Mouse (Mus musculus) neural tube, embryonic 12.5 days (tissue): ENCODE data around the gene 4930480E11Rik. TPM values are rescaled to one million over a fixed set of nuclear protein-coding genes. Genes with fewer than 3 reads are reported as not detected.
"Not testable (repeated sequence)": the region's sequence is repeated elsewhere in the genome, so short reads cannot be mapped to it uniquely, and the experiment has no call there.

Experiments used
- ATAC-seq: fragments of 200-750 bp; cut with Nextera tagmentation; 2 replicates; pipeline ENCODE4 v1.8.0; 2017; ENCODE audit warnings: low read depth, mild to moderate bottlenecking, moderate TSS enrichment, moderate library complexity; ENCODE audit not compliant: low FRiP score
- H3K27ac ChIP-seq: fragments of 300-500 bp; sonication (generic); 2 replicates; pipeline ENCODE4 v1.5.1; 2016
- H3K27me3 ChIP-seq: fragments of 300-500 bp; sonication (generic); replicated peaks from 2 replicates; pipeline ENCODE4 v1.6.1; 2016; ENCODE audit warnings: mild to moderate bottlenecking
- H3K36me3 ChIP-seq: fragments of 300-500 bp; sonication (generic); 2 replicates; pipeline ENCODE4 v1.6.1; 2016; ENCODE audit warnings: mild to moderate bottlenecking
- H3K4me1 ChIP-seq: fragments of 300-500 bp; sonication (generic); 2 replicates; pipeline ENCODE4 v1.6.1; 2016
- H3K4me2 ChIP-seq: fragments of 300-500 bp; sonication (generic); replicated peaks from 2 replicates; pipeline ENCODE4 v1.6.1; 2016; ENCODE audit warnings: mild to moderate bottlenecking
- H3K4me3 ChIP-seq: fragments of 300-500 bp; sonication (generic); 2 replicates; pipeline ENCODE4 v1.5.1; 2016
- H3K9ac ChIP-seq: fragments of 300-500 bp; sonication (generic); 2 replicates; pipeline ENCODE4 v1.6.1; 2016; ENCODE audit warnings: mild to moderate bottlenecking
- H3K9me3 ChIP-seq: fragments of 300-500 bp; sonication (generic); 2 replicates; pipeline ENCODE4 v1.6.1; 2016; ENCODE audit warnings: mild to moderate bottlenecking
- WGBS: fragments of 180-500 bp; shearing (Covaris S2); methylation state at CpG from one replicate; pipeline ENCODE4 v1.1.7; 2016; 5-methylcytosine and 5-hydroxymethylcytosine counted together
- polyA plus RNA-seq: library from polyadenylated mRNA; unstranded; fragments of >200 nt; fragmentation: Nextera tagmentation; extraction: Ambion mirVana; gene quantifications from 2 replicates; pipeline ENCODE4 v1.2.1, GENCODE M21; 2016

The 4930480E11Rik gene
- not detected in 2 replicates for polyA plus RNA-seq

DNA sequence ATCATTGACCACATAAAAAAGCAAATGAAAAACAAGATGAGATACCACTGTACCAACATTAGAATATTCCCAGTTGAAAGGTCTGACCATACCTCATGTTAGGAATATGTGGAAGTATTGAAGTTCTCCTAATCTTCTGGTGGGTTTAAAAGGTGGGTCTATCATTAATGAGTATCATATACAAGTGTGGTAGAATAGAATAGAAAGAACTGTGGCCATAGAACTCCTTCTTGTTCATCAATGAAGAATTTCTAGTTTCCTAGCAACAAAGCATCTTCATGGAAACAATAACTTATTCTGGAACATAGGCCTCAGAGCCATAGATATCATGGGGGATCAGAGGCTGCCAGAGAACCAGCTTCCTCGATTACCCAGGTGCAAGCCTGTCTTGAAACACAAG, at the start of gene 4930480E11Rik:
TSS of gene 4930480E11Rik (plus strand) at position 301 of the 400 bp plus-strand sequence.
- Histone ChIP-seq H3K27ac (no peak within 1 kb of the TSS), H3K4me1 (no peaks in the 10 kb centered on the region), H3K27me3 (no peaks in the 10 kb centered on the region)

DNA sequence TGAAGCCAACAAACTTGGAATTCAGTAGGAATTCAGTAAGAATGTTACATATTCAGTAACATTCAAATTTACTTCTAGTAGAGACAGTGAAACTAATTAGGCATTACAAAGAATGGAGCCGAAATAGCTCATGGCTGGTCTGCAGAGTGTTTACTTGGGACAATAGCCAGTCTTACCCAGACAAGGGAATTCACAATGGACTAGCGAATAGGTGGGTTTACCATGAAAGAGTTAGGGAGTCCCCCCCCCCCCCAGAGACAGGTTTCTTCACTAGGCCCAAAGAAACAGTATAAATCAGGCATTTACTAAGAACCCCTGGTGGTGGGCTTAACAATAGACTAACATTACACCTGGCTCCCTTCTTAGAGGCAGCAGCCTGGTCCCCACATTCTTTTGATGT, 33.9 kb downstream of the 4930480E11Rik start:
- H3K27me3 ChIP-seq, H3K4me2 ChIP-seq, H3K4me3 ChIP-seq, H3K27ac ChIP-seq, ATAC-seq, H3K9me3 ChIP-seq, H3K36me3 ChIP-seq, H3K9ac ChIP-seq, H3K4me1 ChIP-seq: not testable (repeated sequence)
- WGBS: 85% methylated on average over 2 of the region's 2 CpGs

More for the DNA sequence above, at the start of gene 4930480E11Rik:
- ATAC-seq: no peak
- WGBS: 67% methylated on average over 1 of the region's 1 CpGs
- Histone ChIP-seq H3K9me3 (no peaks in the 10 kb centered on the region), H3K9ac (no peak within 1 kb of the TSS), H3K36me3 (no peaks in the 10 kb centered on the region), H3K4me2 (no peak within 1 kb of the TSS), H3K4me3 (no peak within 1 kb of the TSS)

Other genes starting within 250 kb of the 4930480E11Rik start
- not detected in 2 replicates for gene Gm5938, start 244.2 kb upstream of the 4930480E11Rik start, polyA plus RNA-seq
- gene Obp1b, start 182.9 kb upstream of the 4930480E11Rik start, polyA plus RNA-seq: not detected in 2 replicates
- not detected in 2 replicates for gene Gm14743, start 123.7 kb upstream of the 4930480E11Rik start, polyA plus RNA-seq
- 4.7 and 5.8 TPM in 2 replicates for gene Prrg1, start 214.3 kb downstream of the 4930480E11Rik start, polyA plus RNA-seq